Mouse (Mus musculus) right cerebral cortex, postnatal 25 days (tissue): Measurements from ENCODE around the gene Lpar4.

ENCODE experiments used
- DNase-seq: peaks from one replicate; pipeline ENCODE4 v3.0.0; 2022

The Lpar4 gene

GRCm38 (mm10) chrX:106920175-106920827 is at the start of gene Lpar4:
TSS of gene Lpar4 (plus strand) at chrX:106920625.
- DNase-seq = no peak

GRCm38 (mm10) chrX:106871426-106871825 is 49.0 kb upstream of the Lpar4 start:
- DNase-seq = no peak

GRCm38 (mm10) chrX:106871894-106872293 is 48.5 kb upstream of the Lpar4 start:
- DNase-seq = no peak

GRCm38 (mm10) chrX:106872315-106872714 is 48.1 kb upstream of the Lpar4 start:
- no peak for DNase-seq

- DNase-seq = no peak
Observed at GRCm38 (mm10) chrX:106897707-106898275, 22.6 kb upstream of the Lpar4 start.

DNA sequence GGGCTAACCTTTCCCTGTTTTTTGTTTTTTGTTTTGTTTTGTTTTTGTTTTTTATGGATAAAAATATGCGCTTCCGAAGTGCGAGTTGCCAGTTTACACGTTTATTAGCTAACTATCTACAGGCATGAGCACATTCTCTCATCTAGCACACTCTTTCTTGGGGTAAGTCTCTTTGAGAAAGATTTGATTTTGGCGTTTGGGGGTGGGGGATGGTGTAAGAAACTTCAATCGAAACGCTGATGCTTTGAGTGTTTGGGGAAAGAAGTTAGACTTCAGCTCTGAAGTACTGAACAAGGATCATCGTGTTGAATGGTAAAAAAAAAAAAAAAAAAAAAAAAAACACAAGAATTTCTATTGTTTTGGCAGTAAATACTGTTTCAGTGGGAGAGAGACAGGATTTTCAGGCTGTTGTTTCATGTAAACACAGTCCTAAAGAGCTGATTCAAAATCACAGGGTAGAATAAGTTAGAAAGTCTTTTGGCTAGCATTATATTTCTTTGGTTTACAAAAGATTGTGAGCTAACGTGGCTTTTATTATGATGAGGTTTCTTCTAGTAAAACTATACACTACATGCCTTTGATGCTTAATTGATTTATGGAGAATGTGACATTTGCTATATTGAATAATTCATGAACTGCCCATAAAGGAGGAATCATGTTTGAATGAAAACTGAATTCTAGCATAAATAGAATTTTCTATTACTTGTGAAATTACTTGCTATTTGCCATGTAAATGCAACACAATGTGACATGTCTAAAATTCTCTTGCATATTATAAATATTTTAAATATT is 599 bp downstream of the Lpar4 start:
- DNase-seq = no peak

- no peak for DNase-seq
Observed at GRCm38 (mm10) chrX:106924572-106924971, 4.1 kb downstream of the Lpar4 start.

GRCm38 (mm10) chrX:106939326-106939725 is 18.9 kb downstream of the Lpar4 start:
- no peak for DNase-seq

DNA sequence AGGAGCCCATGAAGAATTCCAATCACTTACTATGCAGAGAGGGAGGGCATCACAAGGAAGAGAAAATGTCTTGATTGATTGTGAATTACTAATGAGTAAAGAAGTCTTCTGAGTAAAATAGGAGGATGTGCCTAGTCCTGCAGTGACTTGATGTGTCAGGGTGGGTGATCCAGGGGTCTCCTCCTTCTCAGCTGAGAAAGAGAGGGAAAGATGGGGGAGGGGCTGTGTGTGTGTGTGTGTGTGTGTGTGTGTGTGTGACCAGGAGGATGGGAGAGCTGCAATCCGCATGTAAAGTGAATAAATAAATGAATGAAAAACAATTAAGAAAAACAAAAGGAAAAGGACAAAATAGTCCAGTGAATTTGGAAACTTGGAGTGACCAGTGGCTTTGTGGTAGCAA is 30.1 kb downstream of the Lpar4 start:
- DNase-seq = no peak

- no peak for DNase-seq
Observed at GRCm38 (mm10) chrX:106951016-106951415, 30.6 kb downstream of the Lpar4 start.

GRCm38 (mm10) chrX:106953840-106954239 is 33.4 kb downstream of the Lpar4 start:
- DNase-seq = no peak

GRCm38 (mm10) chrX:106962233-106962632 is 41.8 kb downstream of the Lpar4 start:
- DNase-seq = no peak

DNA sequence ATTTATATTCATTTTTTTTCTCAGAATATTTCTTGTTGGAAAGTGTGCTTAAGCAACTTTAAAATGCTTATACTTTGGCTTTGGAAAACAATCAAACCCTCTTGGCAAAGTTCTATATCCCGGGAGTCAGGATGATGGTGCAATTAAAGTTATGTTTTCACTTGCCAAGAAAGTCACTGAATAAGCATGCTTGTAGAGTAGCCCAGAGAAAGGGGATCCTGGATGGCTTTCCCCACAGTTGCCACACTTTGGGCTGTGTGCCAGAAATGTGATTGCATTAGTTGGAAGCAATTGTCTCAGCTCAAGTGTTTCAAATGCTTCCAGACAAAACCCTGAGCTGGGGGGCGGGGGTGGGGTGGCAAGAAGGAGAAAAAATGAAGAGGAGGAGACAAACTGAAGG is 43.9 kb downstream of the Lpar4 start:
- DNase-seq = no peak
